Mouse (Mus musculus) heart, postnatal 0 days (tissue): ENCODE results near the gene Arid1a. TPM values are rescaled to one million over a fixed set of nuclear protein-coding genes. Genes with fewer than 3 reads are reported as not detected.

ENCODE experiments used
- ATAC-seq: fragments of 200-750 bp; cut with Nextera tagmentation; 2 replicates; pipeline ENCODE4 v1.8.0; 2017; ENCODE audit warnings: low read depth, moderate number of reproducible peaks, moderate library complexity; ENCODE audit not compliant: insufficient read depth
- DNase-seq: peaks from one replicate; pipeline ENCODE4 v3.0.0-alpha.2; 2016; ENCODE audit warnings: low spot score
- H3K27ac ChIP-seq: fragments of 300-500 bp; sonication (generic); 2 replicates; pipeline ENCODE4 v1.5.1; 2014; ENCODE audit warnings: low read depth, mild to moderate bottlenecking
- H3K27me3 ChIP-seq: fragments of 300-500 bp; sonication (generic); 2 replicates; pipeline ENCODE4 v1.6.1; 2014; ENCODE audit warnings: low read length, mixed read lengths; ENCODE audit not compliant: control insufficient read depth, insufficient read depth
- H3K36me3 ChIP-seq: fragments of 300-500 bp; sonication (generic); replicated peaks from 2 replicates; pipeline ENCODE4 v1.6.1; 2014; ENCODE audit warnings: low read length, mixed read lengths; ENCODE audit not compliant: control insufficient read depth, insufficient read depth
- H3K4me1 ChIP-seq: fragments of 300-500 bp; sonication (generic); 2 replicates; pipeline ENCODE4 v1.6.1; 2014; ENCODE audit warnings: antibody characterized with exemption; ENCODE audit not compliant: control insufficient read depth, insufficient read depth
- H3K4me2 ChIP-seq: fragments of 300-500 bp; sonication (generic); 2 replicates; pipeline ENCODE4 v1.6.1; 2014; ENCODE audit warnings: low read depth, mild to moderate bottlenecking, low read length, moderate library complexity
- H3K4me3 ChIP-seq: fragments of 300-500 bp; sonication (generic); 2 replicates; pipeline ENCODE4 v1.5.1; 2014; ENCODE audit warnings: low read depth, low read length
- H3K9ac ChIP-seq: fragments of 300-500 bp; sonication (generic); replicated peaks from 2 replicates; pipeline ENCODE4 v1.6.1; 2014; ENCODE audit warnings: low read depth, low read length, mixed read lengths
- H3K9me3 ChIP-seq: fragments of 300-500 bp; sonication (generic); replicated peaks from 2 replicates; pipeline ENCODE4 v1.6.1; 2016; ENCODE audit warnings: low read length; ENCODE audit not compliant: control insufficient read depth
- CTCF ChIP-seq: IDR thresholded peaks from 2 replicates; pipeline ENCODE4 v1.5.1; 2016; ENCODE audit warnings: antibody characterized with exemption, control low read depth, low read depth
- EP300 ChIP-seq: IDR thresholded peaks from 2 replicates; pipeline ENCODE4 v1.6.1; 2016; ENCODE audit warnings: antibody characterized with exemption, low read depth
- WGBS: fragments of 180-500 bp; shearing (Covaris S2); extraction: QIAGEN DNeasy Blood & Tissue Kit; methylation state at CpG from one replicate; pipeline ENCODE4 v1.1.7; 2014; 5-methylcytosine and 5-hydroxymethylcytosine counted together
- polyA plus RNA-seq: library from polyadenylated mRNA; unstranded; fragments of >200 nt; fragmentation: Nextera tagmentation; extraction: Ambion mirVana; gene quantifications from 2 replicates; pipeline ENCODE4 v1.2.1, GENCODE M21; 2015
- total RNA-seq: library from RNA; depleted of rRNA; stranded (reverse); fragments of >200 nt; gene quantifications from 2 replicates; pipeline ENCODE4 v1.2.3, GENCODE M21; 2014; ENCODE audit warnings: low replicate concordance; rRNA removed

The Arid1a gene
- total RNA-seq = 27.9 and 33.3 TPM in 2 replicates
- polyA plus RNA-seq = 9.7 and 10.1 TPM in 2 replicates

GRCm38 (mm10) chr4:133756514-133757268 is at the start of gene Arid1a:
TSS of gene Arid1a (minus strand) at chr4:133756769.
- no peaks in the 10 kb centered on the region for H3K9me3 ChIP-seq
- TF ChIP-seq CTCF (no peak), EP300 (peak; percentile 62; the same call in 1 of the 2 replicates)
- H3K36me3 ChIP-seq = no peaks in the 10 kb centered on the region
- under 1% methylated on average over 40 of the region's 40 CpGs for whole genome bisulfite sequencing
- no peaks in the 10 kb centered on the region for H3K27me3 ChIP-seq
- H3K9ac ChIP-seq = peak within 1 kb of the TSS; percentile 69
- ATAC-seq (peak; percentile 62), DNase-seq (peak; percentile 98)
- peak within 1 kb of the TSS; percentile 76 for H3K4me2 ChIP-seq
- peak within 1 kb of the TSS; percentile 99 for H3K27ac ChIP-seq
- peak within 1 kb of the TSS; percentile 57 for H3K4me3 ChIP-seq
- H3K4me1 ChIP-seq = peaks cover 19% of the 10 kb centered on the region

GRCm38 (mm10) chr4:133804401-133805263 is 48.1 kb upstream of the Arid1a start:
- WGBS = 70% methylated on average over 15 of the region's 15 CpGs
- Histone ChIP-seq H3K4me2 (no peak overlapping the region), H3K9me3 (no peaks in the 10 kb centered on the region), H3K4me1 (no peaks in the 10 kb centered on the region), H3K9ac (no peak overlapping the region), H3K27me3 (no peaks in the 10 kb centered on the region), H3K4me3 (no peak overlapping the region), H3K36me3 (no peaks in the 10 kb centered on the region), H3K27ac (no peak overlapping the region)
- no peak for DNase-seq
- no peak for TF ChIP-seq EP300
- TF ChIP-seq CTCF = no peak
- ATAC-seq = no peak

GRCm38 (mm10) chr4:133800589-133800988 is 44.0 kb upstream of the Arid1a start:
- H3K27ac ChIP-seq = no peak overlapping the region

GRCm38 (mm10) chr4:133793269-133793668 is 36.7 kb upstream of the Arid1a start:
- DNase-seq (no peak), ATAC-seq (no peak)
- H3K36me3 ChIP-seq = no peaks in the 10 kb centered on the region
- H3K9me3 ChIP-seq = no peaks in the 10 kb centered on the region
- TF ChIP-seq CTCF (no peak), EP300 (no peak)
- H3K4me3 ChIP-seq = no peak overlapping the region
- H3K4me1 ChIP-seq = no peaks in the 10 kb centered on the region
- H3K4me2 ChIP-seq = no peak overlapping the region
- no peak overlapping the region for H3K27ac ChIP-seq
- WGBS = 86% methylated on average over 3 of the region's 3 CpGs
- no peak overlapping the region for H3K9ac ChIP-seq
- no peaks in the 10 kb centered on the region for H3K27me3 ChIP-seq

More at GRCm38 (mm10) chr4:133800589-133800988, 44.0 kb upstream of the Arid1a start:
- no peak for ATAC-seq
- H3K4me3 ChIP-seq = no peak overlapping the region
- no peaks in the 10 kb centered on the region for H3K27me3 ChIP-seq
- TF ChIP-seq CTCF (no peak), EP300 (no peak)
- no peak overlapping the region for H3K4me2 ChIP-seq
- no peaks in the 10 kb centered on the region for H3K9me3 ChIP-seq
- DNase-seq = no peak
- H3K4me1 ChIP-seq = no peaks in the 10 kb centered on the region
- WGBS = 28% methylated on average over 6 of the region's 6 CpGs
- H3K9ac ChIP-seq = no peak overlapping the region
- no peaks in the 10 kb centered on the region for H3K36me3 ChIP-seq

- H3K9ac ChIP-seq = no peak overlapping the region
- TF ChIP-seq EP300 (no peak), CTCF (peak; percentile 78)
- H3K36me3 ChIP-seq = no peaks in the 10 kb centered on the region
- no peaks in the 10 kb centered on the region for H3K9me3 ChIP-seq
- H3K4me1 ChIP-seq = no peaks in the 10 kb centered on the region; the same call in 1 of the 2 replicates
- DNase-seq (peak; percentile 84), ATAC-seq (peak; percentile 58; the same call in 1 of the 2 replicates)
- H3K4me3 ChIP-seq = no peak overlapping the region
- H3K4me2 ChIP-seq = no peak overlapping the region; the same call in 1 of the 2 replicates
- H3K27me3 ChIP-seq = no peaks in the 10 kb centered on the region
- H3K27ac ChIP-seq = no peak overlapping the region
- WGBS = 67% methylated on average over 21 of the region's 21 CpGs
These were observed 18.3 kb upstream of the Arid1a start for GRCm38 (mm10) chr4:133774570-133775554.
